Mouse (Mus musculus): Measurements from ENCODE around the gene Map2k2.

DNA sequence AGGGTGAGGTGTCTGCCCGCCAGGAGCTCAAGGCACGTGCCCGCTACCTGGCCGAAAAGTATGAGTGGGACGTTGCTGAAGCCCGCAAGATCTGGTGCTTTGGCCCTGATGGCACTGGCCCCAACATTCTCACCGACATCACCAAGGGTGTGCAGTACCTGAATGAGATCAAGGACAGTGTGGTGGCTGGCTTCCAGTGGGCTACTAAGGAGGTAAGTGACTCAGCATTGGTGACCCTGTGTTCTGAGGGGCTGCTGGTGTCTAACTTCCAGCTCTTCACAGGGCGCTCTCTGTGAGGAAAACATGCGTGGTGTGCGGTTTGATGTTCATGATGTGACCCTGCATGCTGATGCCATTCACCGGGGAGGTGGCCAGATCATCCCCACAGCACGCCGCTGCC lies 75.2 kb downstream of the Map2k2 start:
- no peak for TF ChIP-seq POLR2A (IDR thresholded peaks at IDR 0.05; ENCODE audit: low read depth, low read length)
- TF ChIP-seq CTCF (IDR thresholded peaks at IDR 0.05; ENCODE audit: borderline replicate concordance, insufficient read depth, low read length), result no peak
